Mouse (Mus musculus): ENCODE measurements around the gene Mansc1. TPM values are rescaled to one million over a fixed set of nuclear protein-coding genes. Genes with fewer than 3 reads are reported as not detected.

Mansc1 gene
- total RNA-seq, 2 experiments from 2014 or later = 0.98 to 1.1 TPM

DNA sequence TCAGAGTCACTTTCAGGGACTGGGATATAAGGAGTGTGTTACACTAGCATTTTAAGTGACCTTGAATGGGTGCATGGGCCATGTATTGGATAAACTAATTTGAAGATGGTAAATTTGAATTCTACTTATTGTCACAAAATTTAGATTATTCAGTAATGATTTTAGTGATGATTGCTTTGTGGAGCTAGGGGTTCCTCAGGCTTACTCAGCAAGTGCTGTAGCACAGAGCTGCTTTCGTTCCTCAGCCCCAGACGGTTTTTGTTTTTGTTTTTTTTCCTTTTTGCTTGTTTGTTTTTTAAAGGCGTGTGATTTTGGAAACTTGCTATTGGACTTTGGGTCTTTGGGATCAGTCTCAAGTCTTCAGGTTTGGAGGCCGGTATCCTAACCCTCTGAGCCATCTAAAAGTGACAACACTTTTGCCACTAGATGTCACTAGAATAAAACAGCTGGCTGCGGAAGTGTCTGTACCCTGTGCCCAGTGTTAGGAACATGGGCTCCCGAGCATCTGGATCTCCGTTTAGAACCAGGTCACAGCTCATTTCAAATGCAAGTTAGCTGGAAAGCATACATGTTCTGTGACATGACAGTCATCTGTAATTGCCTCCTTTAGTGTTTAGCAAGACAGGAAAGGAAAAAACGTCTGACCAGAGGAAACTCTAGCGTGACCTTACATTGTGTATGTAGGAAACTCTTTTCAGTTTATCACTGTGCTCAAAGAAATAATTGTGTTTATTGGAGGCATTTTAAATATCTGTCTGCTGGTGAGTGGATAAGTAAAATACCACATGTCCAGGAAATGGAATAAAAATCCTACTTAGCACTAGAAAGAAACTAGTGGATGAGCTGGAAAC, 27.0 kb upstream of the Mansc1 start:
- intact Hi-C loops (cut with DNase I) = loop anchor here (1.0 kb wide), 1 partner anchor 169 kb away; no protein-coding TSS in a partner anchor
- Histone ChIP-seq H3K4me3 (peak overlapping the region; percentile 21; the same call in 1 of the 2 replicates), H3K27ac (0 out of 2 replicates have a peak overlapping the region, but pooled peaks have one; percentile 24)
- TF ChIP-seq CTCF (IDR thresholded peaks at IDR 0.05) = peak; percentile 96
- peak; percentile 53 for DNase-seq

DNA sequence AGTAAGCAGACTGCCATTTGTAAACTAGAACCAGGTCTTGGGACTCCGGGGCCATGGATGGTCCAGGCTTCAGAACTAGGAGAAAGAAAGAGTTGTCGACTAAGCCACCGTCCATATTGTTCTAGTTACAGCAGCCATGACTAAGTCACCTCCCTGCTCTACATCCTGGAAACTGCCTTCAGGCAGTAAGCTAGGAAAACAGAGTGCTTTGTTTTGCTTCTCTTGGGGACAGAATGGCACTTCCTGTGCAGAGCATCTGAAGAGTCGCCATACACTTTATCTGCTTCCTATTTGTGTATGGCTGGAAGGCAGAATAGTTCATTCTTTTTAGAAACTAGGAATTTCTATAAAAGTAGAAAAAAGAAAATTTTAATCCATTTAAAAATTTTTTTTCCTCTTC, 24.2 kb upstream of the Mansc1 start:
- intact Hi-C loops (cut with DNase I) = no loop called here
- Histone ChIP-seq H3K27ac (no peak overlapping the region; the same call in 1 of the 2 replicates), H3K4me3 (no peak overlapping the region)
- no peak for TF ChIP-seq CTCF (IDR thresholded peaks at IDR 0.05)
- no peak for DNase-seq

DNA sequence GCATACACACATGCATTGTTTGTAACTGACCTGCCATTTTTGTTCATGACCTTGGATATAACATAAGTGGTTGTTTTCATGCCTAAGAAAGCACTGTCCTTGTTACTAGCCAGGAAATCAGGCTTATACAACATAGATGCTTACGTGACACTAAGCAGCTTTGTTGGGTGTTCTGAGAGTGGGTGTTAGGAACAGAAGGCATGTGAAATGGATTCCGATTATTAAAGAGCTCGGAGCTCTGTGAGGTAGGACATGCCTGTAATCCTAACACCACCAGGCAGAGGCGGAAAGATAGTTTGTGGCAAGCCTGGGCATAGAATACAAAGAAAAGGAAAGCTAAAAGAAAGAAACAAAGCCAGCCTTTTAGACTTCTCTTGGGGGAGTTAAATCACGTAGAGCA, 16.1 kb upstream of the Mansc1 start:
- no peak for DNase-seq
- intact Hi-C loops (cut with DNase I) = loop anchor here (10.0 kb wide), 1 partner anchor 276 kb away; the partner anchor contains the start of gene Cdkn1b
- Histone ChIP-seq H3K27ac (peak overlapping the region; percentile 43), H3K4me3 (no peak overlapping the region)
- TF ChIP-seq CTCF (IDR thresholded peaks at IDR 0.05) = no peak

DNA sequence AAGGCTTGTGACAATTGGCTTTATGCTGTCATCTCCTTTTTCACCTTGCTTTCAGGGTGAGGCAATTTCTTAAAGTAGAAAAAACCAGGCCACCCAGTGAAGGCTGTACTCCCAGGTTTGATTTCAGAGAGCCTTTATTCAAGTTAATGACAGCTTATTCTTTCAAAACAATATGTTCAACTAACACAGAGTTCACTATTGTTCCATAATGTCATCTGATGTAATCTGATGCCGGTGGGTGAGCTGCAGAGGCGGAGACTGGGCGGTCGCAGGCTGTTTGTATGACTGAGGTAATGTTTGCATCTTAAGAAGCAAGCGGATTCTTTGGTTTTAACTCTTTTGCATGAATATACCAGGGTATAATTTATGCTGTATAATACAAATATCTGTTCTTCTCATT, 15.3 kb upstream of the Mansc1 start:
- H3K27ac ChIP-seq = peak overlapping the region; percentile 51

DNA sequence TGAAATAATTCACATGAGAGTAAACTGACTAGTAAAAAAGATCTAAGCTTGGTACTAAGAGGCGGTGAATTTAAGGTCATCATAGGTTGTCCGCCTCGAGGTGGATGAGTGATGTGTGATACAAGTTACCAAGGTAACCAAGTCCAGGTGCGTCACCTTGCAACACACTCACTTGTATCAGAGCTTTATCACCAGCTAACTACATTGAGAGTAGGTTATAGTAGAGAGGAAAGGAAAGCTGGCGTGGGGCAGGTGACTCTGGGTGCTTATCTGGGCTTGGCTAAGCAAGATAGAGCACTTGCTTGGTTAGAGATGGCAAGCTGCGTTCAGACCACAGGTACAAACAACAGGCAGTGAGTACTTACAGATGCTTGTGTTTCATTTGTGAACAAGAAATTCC, 14.5 kb upstream of the Mansc1 start:
- H3K27ac ChIP-seq = no peak overlapping the region
- no peak for DNase-seq
- TF ChIP-seq CTCF (IDR thresholded peaks at IDR 0.05) = no peak
- intact Hi-C loops (cut with DNase I) = loop anchor here (10.0 kb wide), 1 partner anchor 278 kb away; the partner anchor contains the start of gene Cdkn1b
- H3K4me3 ChIP-seq = no peak overlapping the region

More for the DNA sequence above, 15.3 kb upstream of the Mansc1 start:
- H3K4me3 ChIP-seq = no peak overlapping the region
- TF ChIP-seq CTCF (IDR thresholded peaks at IDR 0.05) = no peak
- intact Hi-C loops (cut with DNase I) = loop anchor here (10.0 kb wide), 1 partner anchor 277 kb away; the partner anchor contains the start of gene Cdkn1b
- no peak for DNase-seq

DNA sequence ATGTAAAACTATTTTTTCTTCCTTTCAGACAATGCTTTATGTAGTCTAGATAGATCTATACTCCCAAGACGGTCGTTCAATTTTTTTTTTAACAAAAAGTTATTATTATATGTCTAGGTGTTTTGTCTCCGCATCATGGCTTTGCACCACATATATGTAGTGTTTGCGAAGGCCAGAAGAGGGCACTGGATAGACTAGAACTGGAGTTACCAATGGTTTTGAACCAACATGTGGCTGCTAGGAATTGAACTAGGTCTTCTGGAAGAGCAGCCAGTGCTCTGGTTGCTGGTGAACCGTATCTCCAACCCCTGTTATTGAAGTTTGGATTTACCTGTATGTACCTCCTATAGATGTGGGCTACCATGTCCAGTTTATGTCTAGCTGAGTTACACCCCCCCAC, 11.0 kb upstream of the Mansc1 start:
- DNase-seq = no peak
- Histone ChIP-seq H3K4me3 (no peak overlapping the region), H3K27ac (no peak overlapping the region)
- intact Hi-C loops (cut with DNase I) = loop anchor here (10.0 kb wide), 1 partner anchor 282 kb away; the partner anchor contains the start of gene Cdkn1b
- no peak; the same call in 1 of the 2 replicates for TF ChIP-seq CTCF (IDR thresholded peaks at IDR 0.05)

DNA sequence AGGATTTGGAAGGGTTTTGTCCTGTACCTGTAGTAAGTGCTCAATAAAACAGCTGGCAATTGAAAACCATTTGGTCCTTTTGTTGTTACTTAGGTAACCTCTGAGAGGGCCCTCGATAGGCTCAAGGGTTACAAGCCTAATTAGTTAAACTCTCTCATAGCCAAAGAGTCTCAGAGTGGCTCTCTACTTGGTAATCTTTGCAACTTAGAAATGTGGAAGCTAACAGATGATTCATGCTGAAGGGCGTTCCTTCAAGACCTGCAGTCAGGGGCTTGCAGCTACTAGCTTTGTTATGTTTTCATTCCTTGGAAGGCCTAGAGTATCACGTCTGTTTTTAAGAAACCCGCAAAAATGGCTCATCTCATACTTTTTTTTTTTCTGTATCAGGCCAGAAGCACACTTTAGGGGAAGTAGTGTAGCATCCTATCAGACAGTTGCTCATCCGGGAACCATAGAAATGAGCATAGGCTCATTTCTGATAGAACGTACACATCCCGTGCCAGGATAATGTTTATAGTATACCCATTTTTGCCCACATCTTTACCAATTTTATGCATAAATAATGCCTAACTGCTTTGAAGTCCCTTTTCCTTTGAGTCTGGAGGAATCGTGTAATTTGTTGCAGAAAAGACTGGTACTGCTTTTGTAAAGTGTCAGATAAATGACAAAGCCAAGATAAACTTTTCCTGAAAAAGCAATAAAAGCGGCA, 9.6 kb upstream of the Mansc1 start:
- peak overlapping the region; percentile 94 for H3K27ac ChIP-seq
- intact Hi-C loops (cut with DNase I) = loop anchor here (10.0 kb wide), 1 partner anchor 283 kb away; the partner anchor contains the start of gene Cdkn1b

DNA sequence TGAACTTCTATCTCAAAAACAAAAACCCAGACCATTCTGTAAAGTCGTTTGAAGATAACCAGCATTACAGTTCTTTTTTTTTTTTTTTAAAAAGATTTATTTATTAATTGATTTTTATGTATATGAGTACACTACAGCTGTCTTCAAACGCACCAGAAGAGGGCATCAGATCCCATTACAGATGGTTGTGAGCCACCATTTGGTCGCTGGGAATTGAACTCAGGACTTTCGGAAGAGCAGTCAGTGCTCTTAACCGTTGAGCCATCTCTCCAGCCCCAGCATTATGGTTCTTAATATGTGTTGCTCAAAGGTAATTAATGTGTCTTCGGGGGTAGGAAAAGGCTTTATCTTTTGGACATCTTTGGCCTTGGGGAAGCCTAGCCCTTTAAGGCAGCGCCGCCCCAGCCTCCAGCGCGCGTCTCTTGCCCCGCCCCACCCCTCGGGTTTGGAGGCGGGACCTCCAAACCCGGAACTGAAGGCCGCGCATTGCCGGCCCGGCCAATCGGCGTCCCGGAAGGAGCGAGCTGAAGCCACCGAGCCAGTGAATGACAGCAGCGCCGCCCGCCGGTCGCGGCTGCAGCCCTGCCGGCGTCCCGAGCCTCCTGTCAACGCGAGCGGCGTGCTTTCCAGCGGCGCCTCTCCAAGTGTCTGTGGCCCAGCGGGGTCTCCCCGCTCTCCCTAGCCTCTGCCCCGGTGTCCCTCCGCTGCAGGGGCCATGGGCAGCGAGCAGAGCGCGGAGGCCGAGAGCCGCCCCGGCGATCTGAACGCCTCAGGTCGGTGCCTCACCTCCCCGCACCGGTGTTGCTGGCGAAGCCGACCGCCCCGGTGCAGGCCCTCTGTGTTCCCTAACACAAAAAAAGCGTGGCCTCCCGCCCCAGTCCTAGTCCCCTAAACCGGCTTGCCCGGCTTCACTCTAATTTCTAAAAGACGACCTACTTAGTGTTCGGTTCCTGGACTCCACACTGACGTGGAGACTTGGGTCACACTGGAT, 8.5 kb upstream of the Mansc1 start:
- H3K4me3 ChIP-seq = peak overlapping the region; percentile 91
- intact Hi-C loops (cut with DNase I) = loop anchor here (10.0 kb wide), 1 partner anchor 284 kb away; the partner anchor contains the start of gene Cdkn1b
- peak overlapping the region; percentile 94 for H3K27ac ChIP-seq
- peak; percentile 76 for TF ChIP-seq CTCF (IDR thresholded peaks at IDR 0.05)
- DNase-seq = peak; percentile 97

More for the DNA sequence above, 9.6 kb upstream of the Mansc1 start:
- DNase-seq = no peak
- H3K4me3 ChIP-seq = peak overlapping the region; percentile 91
- no peak for TF ChIP-seq CTCF (IDR thresholded peaks at IDR 0.05)

DNA sequence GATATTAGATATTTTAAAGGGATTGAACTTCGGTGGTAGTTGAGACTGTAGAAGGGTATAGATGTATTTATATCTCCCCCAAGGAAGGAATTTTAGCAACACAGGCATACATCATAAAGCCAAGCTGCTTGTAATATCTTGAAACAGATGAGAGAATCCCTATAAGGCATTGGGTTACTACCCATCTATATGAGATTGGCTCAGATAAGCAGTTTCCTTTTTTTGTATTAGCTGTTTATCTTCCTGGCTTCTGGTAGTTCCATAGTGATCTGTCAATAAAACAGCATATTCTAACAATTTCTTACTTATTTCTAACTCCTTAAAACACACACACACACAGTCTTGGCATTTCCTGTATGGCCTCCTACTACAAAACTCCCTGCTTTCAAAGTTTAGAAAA, 7.6 kb upstream of the Mansc1 start:
- intact Hi-C loops (cut with DNase I) = loop anchor here (10.0 kb wide), 1 partner anchor 285 kb away; the partner anchor contains the start of gene Cdkn1b
- DNase-seq = no peak
- TF ChIP-seq CTCF (IDR thresholded peaks at IDR 0.05) = no peak
- Histone ChIP-seq H3K4me3 (no peak overlapping the region), H3K27ac (no peak overlapping the region)

DNA sequence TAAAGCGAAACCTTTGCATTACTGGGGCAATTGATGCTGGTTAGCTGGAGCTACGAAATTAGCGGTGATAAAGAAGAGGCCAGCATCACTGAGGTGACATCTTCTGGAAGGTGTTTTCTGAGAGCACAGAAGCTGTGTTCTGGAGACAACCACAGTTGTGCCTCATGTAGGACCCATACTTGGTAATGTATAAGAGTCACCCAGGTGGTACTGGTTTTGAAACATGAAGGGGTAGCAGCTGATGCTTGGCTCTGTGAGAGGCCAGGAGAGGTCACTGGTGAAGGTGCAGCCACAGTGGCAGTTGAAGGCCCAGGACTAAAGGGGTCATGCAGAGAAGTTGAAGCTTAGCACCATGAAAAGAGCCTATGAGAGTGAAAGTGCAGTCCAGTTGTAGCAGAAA, 6.9 kb upstream of the Mansc1 start, which contains the start of gene Borcs5:
Gene Borcs5, plus strand, starts transcription at position 301 of the 400 bp plus-strand sequence.
- Histone ChIP-seq H3K27ac (no peak within 1 kb of the TSS), H3K4me3 (no peak within 1 kb of the TSS)
- no peak for DNase-seq
- TF ChIP-seq CTCF (IDR thresholded peaks at IDR 0.05) = no peak
- intact Hi-C loops (cut with DNase I) = no loop called here

DNA sequence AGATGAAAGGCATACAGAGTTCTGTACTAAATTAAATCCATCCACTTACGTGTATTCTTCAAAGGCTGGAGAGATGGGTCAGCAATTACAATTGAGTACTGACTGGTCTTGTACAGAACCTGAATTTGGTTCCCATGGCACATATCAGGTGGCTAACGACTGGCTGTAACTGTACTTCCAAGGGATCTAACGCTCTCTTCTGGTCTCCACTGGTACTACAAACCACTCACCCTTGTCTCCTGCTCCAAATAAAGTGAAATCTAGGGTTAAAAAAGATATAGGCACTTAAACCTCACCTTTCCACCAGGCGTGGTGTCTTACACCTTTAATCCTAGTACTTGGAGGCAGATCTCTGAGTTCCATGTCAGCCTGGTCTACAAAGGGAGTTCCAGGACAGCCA, 4.2 kb upstream of the Mansc1 start:
- Histone ChIP-seq H3K4me3 (no peak overlapping the region), H3K27ac (no peak overlapping the region)
- no peak for TF ChIP-seq CTCF (IDR thresholded peaks at IDR 0.05)
- intact Hi-C loops (cut with DNase I) = no loop called here
- DNase-seq = no peak

Measured in gastrocnemius, adult 2 months (tissue).